Mouse (Mus musculus): ENCODE results near the gene Gm9844. TPM values are rescaled to one million over a fixed set of nuclear protein-coding genes. Genes with fewer than 3 reads are reported as not detected.

Gm9844 gene
- total and polyA plus RNA-seq, 3 experiments, result 1.4 to 25.1 (median 4.7) TPM

- peak; percentile 17; the same call in 1 of the 2 replicates for TF ChIP-seq NELFE (IDR thresholded peaks at IDR 0.05; ENCODE audit: low read depth, low read length)
- TF ChIP-seq TCF12 (IDR thresholded peaks at IDR 0.05; ENCODE audit: low read depth, low read length), result no peak
- no peak for TF ChIP-seq CHD2 (IDR thresholded peaks at IDR 0.05; ENCODE audit: low read length)
- no peak for TF ChIP-seq E2F4 (IDR thresholded peaks at IDR 0.05; ENCODE audit: insufficient replicate concordance, low read depth, low read length)
- TF ChIP-seq TBP (conservative IDR thresholded peaks at IDR 0.05; ENCODE audit: low read depth, low read length), result no peak
Observed at GRCm38 (mm10) chr7:24884693-24885291, 22.8 kb downstream of the Gm9844 start (continued).

DNA sequence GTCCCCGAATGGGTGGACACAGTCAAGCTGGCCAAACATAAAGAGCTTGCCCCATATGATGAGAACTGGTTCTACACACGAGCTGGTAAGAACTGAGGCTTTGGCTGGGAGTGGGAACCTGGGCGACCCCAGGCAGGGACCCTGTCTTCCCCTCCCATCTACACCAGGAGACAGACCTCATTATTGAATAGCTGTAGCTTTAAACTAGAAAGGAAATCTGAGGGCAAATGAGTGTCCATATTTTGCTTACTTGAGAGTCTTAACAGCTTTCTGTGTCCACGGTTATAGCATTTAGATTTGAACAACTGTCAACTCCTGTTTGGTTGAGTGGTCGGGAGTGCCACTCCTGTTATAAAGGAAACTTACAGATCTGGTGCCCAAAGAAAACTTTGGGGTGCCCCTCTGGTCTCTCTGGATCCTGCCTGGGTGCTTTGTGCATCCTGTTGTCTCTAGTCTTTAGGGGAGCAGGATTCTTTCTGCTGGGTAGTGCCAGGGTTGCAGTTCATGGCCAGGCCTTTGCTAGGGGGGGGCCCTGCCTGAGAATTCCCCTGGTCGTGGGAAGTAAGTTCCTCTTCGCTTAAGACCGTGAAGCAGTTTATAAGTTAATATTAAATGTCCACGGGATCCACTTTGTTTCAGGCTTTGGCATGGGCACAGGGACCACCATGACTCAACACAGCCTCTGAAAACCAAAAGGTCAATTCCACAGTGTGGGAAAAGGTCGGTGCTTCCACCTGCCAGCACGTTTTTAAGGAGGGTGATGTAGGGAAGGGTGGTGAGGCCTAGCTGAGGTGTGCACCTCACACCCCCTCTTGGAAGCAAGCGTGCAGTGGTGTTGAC, 23.7 kb downstream of the Gm9844 start:
- H3K4me1 ChIP-seq (ENCODE audit: control insufficient read depth in 1 of 2, insufficient read depth in 2 of 2), result peaks cover 0 to 36% of the 10 kb centered on the region in 2 experiments; a peak in 2 of 4 replicates
- dilution Hi-C loops (cut with MboI; ENCODE audit: extremely low pct_ligation_motif_present, extremely low pct_unique_long_range_greater_than_20kb, low sequenced_read_pairs) (no loop called here), in situ Hi-C loops (cut with MboI; ENCODE audit: low pct_ligation_motif_present, low pct_unique_long_range_greater_than_20kb, low sequenced_read_pairs) (loop anchor here (5.0 kb wide), 1 partner anchor 67 kb away; no protein-coding TSS in a partner anchor)
- no peaks in the 10 kb centered on the region for H3K9me3 ChIP-seq (replicated peaks; ENCODE audit: low read length)
- peak overlapping the region; percentile 33; the same call in 1 of the 2 replicates for H3K27ac ChIP-seq (ENCODE audit: insufficient read depth, low read depth)
- peak overlapping the region; percentile 94 for H3K4me2 ChIP-seq (ENCODE audit: insufficient read depth, low read depth, poor library complexity, severe bottlenecking)
- peak overlapping the region; percentile 100 for H3K9ac ChIP-seq (ENCODE audit: insufficient read depth, low read depth)
- peaks cover 42% of the 10 kb centered on the region for H3K79me2 ChIP-seq (replicated peaks; ENCODE audit: control insufficient read depth, extremely low read depth, insufficient read depth, poor library complexity, severe bottlenecking)
- H3K27me3 ChIP-seq (replicated peaks), result no peaks in the 10 kb centered on the region
- no peak for DNase-seq (ENCODE audit: extremely low read depth)
- H3K36me3 ChIP-seq (replicated peaks in 1 of 2; ENCODE audit: control insufficient read depth in 1 of 2, insufficient read depth in 1 of 2, low read length in 1 of 2), result peaks cover 51 to 59% of the 10 kb centered on the region in 2 experiments
- peak overlapping the region; percentile 99 to 100 (median 100) for H3K4me3 ChIP-seq (replicated peaks in 1 of 3; ENCODE audit: low read depth in 2 of 3, low read length in 2 of 3, poor library complexity in 1 of 3)
- TF ChIP-seq CHD1 (IDR thresholded peaks at IDR 0.05; ENCODE audit: low read depth, low read length) (no peak), IRF4 (IDR thresholded peaks at IDR 0.05; ENCODE audit: low read depth, low read length) (no peak), NELFE (IDR thresholded peaks at IDR 0.05; ENCODE audit: low read depth, low read length) (no peak), MAX (IDR thresholded peaks at IDR 0.05; ENCODE audit: low read length) (no peak), MXI1 (IDR thresholded peaks at IDR 0.05; ENCODE audit: low read depth, low read length) (no peak), USF2 (conservative IDR thresholded peaks at IDR 0.05; ENCODE audit: low read depth, low read length) (no peak), JUN (IDR thresholded peaks at IDR 0.05; ENCODE audit: insufficient read depth, low read depth, low read length) (no peak), BHLHE40 (IDR thresholded peaks at IDR 0.05; ENCODE audit: low read depth, low read length) (0 out of 2 replicates have a peak, but pooled peaks have one; percentile 21), ZC3H11A (IDR thresholded peaks at IDR 0.05; ENCODE audit: low read depth, low read length) (no peak), JUND (conservative IDR thresholded peaks at IDR 0.05; ENCODE audit: low read depth, low read length) (no peak), ZMIZ1 (IDR thresholded peaks at IDR 0.05; ENCODE audit: low read depth, low read length) (no peak), CTCF (conservative IDR thresholded peaks at IDR 0.05 in 1 of 2, IDR thresholded peaks at IDR 0.05 in 1 of 2; ENCODE audit: low read depth in 2 of 2, low read length in 2 of 2) (no peak), MEF2A (IDR thresholded peaks at IDR 0.05; ENCODE audit: borderline replicate concordance, low read depth, low read length) (no peak), GABPA (IDR thresholded peaks at IDR 0.05; ENCODE audit: insufficient replicate concordance, low read depth, low read length) (no peak), UBTF (IDR thresholded peaks at IDR 0.05; ENCODE audit: low read depth, low read length) (no peak), KAT2A (IDR thresholded peaks at IDR 0.05; ENCODE audit: insufficient replicate concordance, low read length) (no peak), ELF1 (IDR thresholded peaks at IDR 0.05; ENCODE audit: low read depth, low read length) (no peak), EP300 (IDR thresholded peaks at IDR 0.05; ENCODE audit: low read length) (0 out of 2 replicates have a peak, but pooled peaks have one; percentile 29), CHD2 (IDR thresholded peaks at IDR 0.05; ENCODE audit: low read length) (no peak), SIN3A (IDR thresholded peaks at IDR 0.05; ENCODE audit: low read length) (no peak), MAZ (IDR thresholded peaks at IDR 0.05; ENCODE audit: low read depth, low read length) (no peak), MAFK (IDR thresholded peaks at IDR 0.05; ENCODE audit: insufficient replicate concordance, low read length) (0 out of 2 replicates have a peak, but pooled peaks have one; percentile 5), ZNF384 (IDR thresholded peaks at IDR 0.05; ENCODE audit: low read depth, low read length) (no peak), TBP (conservative IDR thresholded peaks at IDR 0.05; ENCODE audit: low read depth, low read length) (no peak), SMC3 (IDR thresholded peaks at IDR 0.05; ENCODE audit: low read depth, low read length) (no peak), NRF1 (IDR thresholded peaks at IDR 0.05; ENCODE audit: low read depth, low read length) (no peak), MYC (IDR thresholded peaks at IDR 0.05; ENCODE audit: low read depth, low read length) (0 out of 2 replicates have a peak, but pooled peaks have one; percentile 13), RCOR1 (conservative IDR thresholded peaks at IDR 0.05; ENCODE audit: low read depth, low read length) (no peak), ETS1 (conservative IDR thresholded peaks at IDR 0.05; ENCODE audit: low read depth, low read length) (no peak), HCFC1 (IDR thresholded peaks at IDR 0.05; ENCODE audit: low read depth, low read length) (no peak), POLR2A (IDR thresholded peaks at IDR 0.05; ENCODE audit: low read depth, low read length) (0 out of 2 replicates have a peak, but pooled peaks have one; percentile 7), USF1 (IDR thresholded peaks at IDR 0.05; ENCODE audit: low read depth, low read length) (no peak)
